Mouse (Mus musculus) olfactory bulb, adult 2 months (tissue): ENCODE results near the gene Crp.

Source experiments
- CTCF ChIP-seq: fragments of 200-500 bp; IDR thresholded peaks from 2 replicates; pipeline ENCODE4 v1.5.1; 2012; ENCODE audit warnings: low read depth, mild to moderate bottlenecking, low read length, moderate library complexity; ENCODE audit not compliant: insufficient read depth
- POLR2A ChIP-seq: fragments of 200-500 bp; IDR thresholded peaks from 2 replicates; pipeline ENCODE4 v1.6.1; 2012; ENCODE audit warnings: mild to moderate bottlenecking, low read depth, low read length, moderate library complexity; ENCODE audit not compliant: insufficient read depth

DNA sequence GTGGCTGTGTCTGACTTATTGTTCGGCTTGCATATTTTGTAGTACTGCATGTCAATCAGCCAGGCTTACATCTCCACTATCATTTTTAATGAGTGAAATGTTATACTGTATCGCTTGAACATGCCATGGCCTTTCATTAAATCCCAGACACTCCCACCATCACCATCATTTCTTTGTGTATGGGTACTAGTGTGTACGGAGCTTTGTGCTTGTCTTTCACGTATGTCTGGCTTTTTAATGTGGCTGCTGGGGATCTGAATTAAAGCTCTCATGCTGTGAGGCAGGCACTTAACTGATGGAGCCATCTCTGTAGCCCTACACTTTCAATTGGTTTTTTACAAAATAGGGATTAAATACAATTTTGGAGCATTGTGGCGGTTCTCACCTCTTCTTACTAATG is 81.3 kb downstream of the Crp start:
- TF ChIP-seq POLR2A: no peak
- TF ChIP-seq CTCF: no peak
